Mouse (Mus musculus): Measurements from ENCODE around the gene Pdgfa.

Pdgfa gene

DNA sequence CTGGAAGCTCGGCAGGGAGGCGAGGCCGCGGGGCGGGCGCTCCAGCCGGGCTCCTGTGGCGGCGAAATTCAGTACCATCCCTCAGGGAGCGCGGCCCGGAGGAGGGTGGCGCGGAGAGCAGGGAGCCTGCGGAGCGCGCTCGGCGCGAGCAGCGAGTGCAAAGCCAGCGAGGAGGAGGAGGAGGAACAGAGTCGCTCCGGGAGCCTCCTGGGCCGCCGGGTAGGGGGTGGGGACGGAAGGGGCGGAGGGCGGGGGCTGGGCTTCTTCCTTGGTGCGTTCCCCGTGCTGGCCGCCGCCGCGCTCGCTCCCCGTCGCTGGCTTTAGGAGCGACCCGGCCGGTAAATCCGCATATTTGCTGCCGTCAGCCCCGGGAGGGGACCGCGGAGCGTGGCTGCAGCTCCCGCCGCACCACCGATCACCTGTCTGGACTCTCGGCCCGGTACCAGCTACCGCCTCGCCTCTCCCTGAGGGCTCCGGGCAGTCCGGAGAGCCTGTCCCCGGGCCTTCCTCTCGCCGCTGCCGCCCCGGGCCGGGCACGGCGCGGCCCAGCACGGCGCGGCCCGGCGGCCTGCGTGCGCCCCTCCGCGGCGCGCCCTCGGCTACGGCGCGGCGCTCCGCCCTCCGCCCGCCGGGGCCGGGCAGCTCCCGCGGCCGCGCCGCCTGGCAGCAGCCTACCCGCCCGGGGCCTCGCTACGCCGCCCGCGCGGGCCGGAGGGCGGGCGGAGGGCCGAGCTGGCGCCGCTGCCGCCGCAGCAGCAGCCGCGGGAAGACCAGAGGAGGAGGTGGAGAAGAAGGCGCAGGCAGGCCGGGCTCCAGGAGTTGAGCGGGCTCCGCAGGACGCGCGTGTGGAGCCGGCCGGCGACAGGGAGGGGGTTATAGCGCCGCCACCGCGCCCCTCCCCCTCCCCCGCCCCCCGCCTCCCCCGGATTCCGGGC, 2.1 kb downstream of the Pdgfa start:
- DNase-seq (ENCODE audit: low spot score) = peak; percentile 74

GRCm38 (mm10) chr5:138994108-138994785, 2.9 kb downstream of the Pdgfa start:
- DNase-seq (ENCODE audit: low spot score) = no peak

DNA sequence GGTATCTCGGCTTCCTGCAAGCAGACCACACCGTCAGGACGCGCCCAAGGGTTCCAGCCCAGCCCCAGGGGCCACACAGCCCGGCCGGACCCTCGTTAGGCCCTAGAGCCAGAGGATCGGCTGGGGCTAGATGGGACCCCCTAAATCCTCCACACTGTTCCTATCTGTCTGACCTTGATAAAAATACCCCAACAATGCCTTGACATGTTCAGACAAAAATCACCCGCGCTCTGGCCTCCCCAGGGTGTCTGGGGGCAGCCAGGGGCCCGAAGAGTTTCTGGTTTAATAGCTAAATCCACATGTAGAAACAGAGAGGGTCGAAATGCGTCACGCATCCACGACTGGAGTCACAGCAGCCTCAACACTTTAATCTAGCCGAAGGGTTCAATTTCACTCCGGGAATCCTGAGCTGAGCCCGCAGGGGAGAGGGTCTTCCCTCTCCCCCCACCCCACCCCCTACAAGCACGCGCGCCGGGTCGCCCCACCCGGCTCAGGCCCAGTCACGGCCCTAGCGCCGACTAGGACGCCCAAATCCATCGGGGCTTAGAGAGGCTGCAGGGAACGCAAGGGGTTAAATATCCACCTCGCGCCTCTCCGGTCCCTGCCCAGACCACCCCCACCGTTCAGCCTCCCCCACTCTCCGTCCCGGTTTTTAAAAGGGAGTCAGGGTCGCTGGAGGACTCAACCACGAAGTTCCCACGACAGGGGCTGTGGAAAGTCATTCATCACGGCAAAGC, 3.6 kb downstream of the Pdgfa start:
- DNase-seq (ENCODE audit: low spot score) = no peak

- no peak for DNase-seq (ENCODE audit: low spot score)
These were observed 4.4 kb downstream of the Pdgfa start for GRCm38 (mm10) chr5:138992611-138993370.

DNA sequence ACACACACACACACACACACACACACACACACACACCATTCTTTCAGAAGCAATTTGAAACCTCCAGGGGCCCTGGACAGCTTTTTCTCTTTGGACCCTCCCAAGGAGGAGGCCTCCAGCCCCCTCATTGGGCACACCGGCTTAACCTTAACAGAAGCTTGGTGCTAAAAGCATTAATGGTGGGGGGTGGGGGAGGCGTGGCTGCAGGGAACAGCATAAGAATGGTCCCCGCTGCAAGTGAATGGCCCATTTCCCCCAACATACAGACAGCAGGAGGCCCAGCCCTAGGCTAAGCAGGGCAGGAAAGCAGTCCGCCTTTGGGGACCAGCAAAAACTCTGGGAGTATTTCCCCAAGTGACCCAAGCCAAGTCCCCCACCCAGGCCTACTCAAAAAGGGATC, 5.4 kb downstream of the Pdgfa start:
- DNase-seq (ENCODE audit: low spot score) = no peak

DNA sequence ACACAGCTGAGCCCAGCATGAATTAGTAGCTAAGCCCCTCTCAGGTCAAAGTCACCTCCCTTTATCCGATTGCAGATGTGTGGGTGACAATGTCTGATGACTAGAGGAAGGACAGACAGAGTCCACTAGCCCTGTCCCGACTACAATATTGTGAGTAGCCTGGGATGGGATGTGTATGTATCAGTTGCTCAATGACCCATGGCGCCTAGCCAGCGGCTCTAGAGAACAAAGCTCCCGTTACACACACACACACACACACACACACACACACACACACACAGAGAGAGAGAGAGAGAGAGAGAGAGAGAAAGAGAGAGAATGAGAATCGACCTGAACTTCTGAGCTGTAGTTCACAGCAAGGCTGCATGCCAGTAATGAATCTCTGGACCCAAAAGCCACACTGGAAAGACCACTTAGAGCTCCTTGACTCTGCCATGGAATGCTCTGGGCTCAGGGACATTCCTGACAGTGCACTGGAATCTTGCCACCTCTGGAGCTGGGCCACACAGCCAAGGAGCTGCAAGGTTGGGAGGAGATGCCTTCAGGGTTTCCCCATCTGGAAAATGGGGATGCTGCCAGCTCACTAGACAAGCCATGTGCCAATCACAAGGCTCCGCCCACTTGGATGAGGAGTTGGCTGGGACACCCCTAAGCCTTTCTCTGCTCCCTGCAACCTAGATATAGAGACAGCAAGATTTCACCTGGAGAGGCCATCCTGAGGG, 6.3 kb downstream of the Pdgfa start:
- DNase-seq (ENCODE audit: low spot score) = peak; percentile 84

- no peak for DNase-seq (ENCODE audit: low spot score)
These were observed 7.6 kb downstream of the Pdgfa start for GRCm38 (mm10) chr5:138989567-138989966.

- DNase-seq (ENCODE audit: low spot score) = peak; percentile 82
These were observed 8.4 kb downstream of the Pdgfa start for GRCm38 (mm10) chr5:138988764-138989163.

- DNase-seq (ENCODE audit: low spot score) = no peak
These were observed 9.2 kb downstream of the Pdgfa start for GRCm38 (mm10) chr5:138987994-138988393.

DNA sequence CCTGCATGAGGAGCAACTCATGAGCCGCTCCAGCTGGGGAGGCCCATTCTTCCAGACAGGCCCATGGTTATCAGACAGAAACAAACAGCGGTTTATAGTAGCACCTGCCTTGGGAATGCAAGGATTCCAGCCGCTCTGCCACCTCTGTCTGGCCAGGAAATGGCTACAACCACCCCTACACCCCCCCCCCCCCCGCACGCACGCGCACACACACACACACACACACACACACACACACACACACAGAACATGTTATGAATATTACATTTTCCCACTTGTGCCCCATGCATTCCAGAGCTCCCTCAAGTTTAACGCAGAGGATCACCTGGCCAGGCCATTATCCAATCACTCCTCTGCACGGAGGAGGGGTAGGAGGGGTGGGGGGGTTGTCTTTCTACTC, 15.2 kb downstream of the Pdgfa start:
- DNase-seq (ENCODE audit: low spot score) = no peak

DNA sequence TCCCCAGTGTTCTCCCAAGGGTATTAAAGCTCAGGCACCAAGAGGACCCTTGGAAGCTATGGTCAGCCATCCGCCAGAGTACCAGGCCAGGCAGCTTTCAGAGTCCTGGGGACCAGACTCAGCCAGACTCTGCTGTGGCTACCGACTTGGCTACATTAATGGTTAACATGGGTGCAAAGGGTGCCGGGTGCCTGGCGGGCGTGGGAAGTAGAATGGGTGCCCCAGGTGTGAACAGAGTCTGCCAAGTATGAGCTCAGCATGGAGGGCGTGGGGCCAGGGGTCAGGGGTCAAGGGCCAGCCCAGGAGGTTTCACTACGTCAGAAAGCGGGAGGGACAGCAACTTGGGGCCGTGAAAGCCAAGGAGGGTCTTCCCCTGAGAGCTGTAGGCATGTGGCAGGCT, 16.6 kb downstream of the Pdgfa start:
- DNase-seq (ENCODE audit: low spot score) = no peak

- DNase-seq (ENCODE audit: low spot score) = no peak
These were observed 17.3 kb downstream of the Pdgfa start for GRCm38 (mm10) chr5:138979840-138980239.

GRCm38 (mm10) chr5:138977759-138978158, 19.4 kb downstream of the Pdgfa start:
- no peak for DNase-seq (ENCODE audit: low spot score)

DNA sequence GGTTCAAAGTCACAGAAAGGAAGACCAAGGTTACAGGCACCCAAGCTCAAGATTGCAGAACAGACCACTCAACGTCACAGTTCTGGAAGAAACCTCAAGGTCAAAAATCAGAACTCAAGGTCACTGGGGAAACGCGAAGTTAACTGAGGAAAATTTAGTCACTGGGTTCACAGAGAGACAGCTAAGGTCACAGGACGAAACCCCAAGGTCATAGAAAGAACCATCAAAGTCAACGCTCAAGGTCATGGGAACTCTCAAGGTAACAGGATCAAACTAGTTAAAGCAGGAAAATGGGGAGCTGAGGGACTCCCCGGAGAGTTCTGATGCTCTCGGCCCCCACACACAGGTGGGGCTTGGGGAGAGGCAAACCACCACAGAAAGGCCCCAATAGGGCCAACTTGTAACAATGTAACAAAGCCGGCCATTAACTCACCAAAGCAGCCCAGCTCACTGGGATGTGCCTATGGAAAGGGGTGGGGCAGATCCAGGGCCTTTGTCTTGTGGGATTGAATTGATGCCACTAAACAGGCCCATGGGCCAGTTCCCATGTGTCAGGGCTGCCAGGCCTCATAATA, 22.2 kb downstream of the Pdgfa start:
- no peak for DNase-seq (ENCODE audit: low spot score)

- DNase-seq (ENCODE audit: low spot score) = no peak
These were observed 23.7 kb downstream of the Pdgfa start for GRCm38 (mm10) chr5:138973480-138973879.

GRCm38 (mm10) chr5:138971405-138971804, 25.8 kb downstream of the Pdgfa start:
- no peak for DNase-seq (ENCODE audit: low spot score)

DNA sequence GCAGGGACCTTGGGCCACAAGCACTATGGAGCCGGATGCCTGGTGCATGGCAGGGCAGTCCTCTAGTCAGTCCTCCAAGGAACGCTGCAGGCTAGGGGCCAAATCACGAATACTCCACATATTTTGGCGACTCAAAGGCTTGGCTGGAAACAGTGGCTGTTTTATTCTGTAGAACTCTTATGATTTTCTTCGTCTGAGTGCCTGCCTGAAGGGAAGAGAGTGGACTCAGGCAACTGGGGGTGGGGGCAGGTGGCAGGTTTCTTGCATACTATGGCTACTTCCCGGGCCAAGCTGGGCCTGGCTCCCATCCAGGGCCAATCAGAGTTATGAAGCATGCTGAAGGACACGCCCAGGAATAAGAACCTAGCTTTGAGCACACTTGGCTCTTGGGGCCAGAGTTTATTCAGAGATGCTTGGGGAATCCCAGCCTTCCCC, 27.1 kb downstream of the Pdgfa start:
- DNase-seq (ENCODE audit: low spot score) = peak; percentile 80

- peak; percentile 21 for DNase-seq (ENCODE audit: low spot score)
These were observed 31.0 kb downstream of the Pdgfa start for GRCm38 (mm10) chr5:138966033-138966724.

- DNase-seq (ENCODE audit: low spot score) = no peak
These were observed 31.6 kb downstream of the Pdgfa start for GRCm38 (mm10) chr5:138965590-138965989.

DNA sequence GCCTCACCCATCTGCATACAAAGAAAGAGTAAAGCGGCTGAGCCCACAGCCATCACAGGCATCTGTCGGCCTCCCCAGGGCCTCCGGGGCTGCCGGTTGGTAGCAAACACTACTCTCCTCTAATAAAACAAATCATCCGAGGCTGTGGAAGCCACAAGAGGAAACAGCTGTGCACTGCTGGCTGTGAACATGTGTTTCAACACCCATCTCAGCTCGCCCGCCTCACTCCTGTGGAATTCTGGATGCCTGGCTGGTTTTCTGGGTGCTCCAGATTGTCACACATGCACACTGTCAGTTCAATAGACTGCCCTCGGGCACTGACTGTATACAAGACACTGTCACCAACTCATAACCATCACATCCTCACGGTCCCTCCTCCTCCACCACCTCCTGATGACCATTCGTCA, 40.7 kb downstream of the Pdgfa start:
- DNase-seq (ENCODE audit: low spot score) = no peak

Data from lung, postnatal 25 days (tissue).